Mouse (Mus musculus) v-Abl transformed pro-B cells (cell line): ENCODE measurements around the gene Fstl5.
"Not testable (repeated sequence)": the region's sequence is repeated elsewhere in the genome, so short reads cannot be mapped to it uniquely, and the experiment has no call there.

ENCODE experiments used
- in situ Hi-C, 2 experiments: fragments of 400-800 bp; cut with MboI; formaldehyde crosslinking; loops; one replicate each; pipeline ENCODE4 v1.15.1; 2025; ENCODE audit not compliant: unreplicated experiment in 2 of 2

Gene Fstl5

GRCm38 (mm10) chr3:76468147-76468546 lies 394.1 kb downstream of the Fstl5 start:
- in situ Hi-C loops: no loop called here

- in situ Hi-C loops: not testable (repeated sequence)
These were observed 433.8 kb downstream of the Fstl5 start for GRCm38 (mm10) chr3:76507891-76508290.

DNA sequence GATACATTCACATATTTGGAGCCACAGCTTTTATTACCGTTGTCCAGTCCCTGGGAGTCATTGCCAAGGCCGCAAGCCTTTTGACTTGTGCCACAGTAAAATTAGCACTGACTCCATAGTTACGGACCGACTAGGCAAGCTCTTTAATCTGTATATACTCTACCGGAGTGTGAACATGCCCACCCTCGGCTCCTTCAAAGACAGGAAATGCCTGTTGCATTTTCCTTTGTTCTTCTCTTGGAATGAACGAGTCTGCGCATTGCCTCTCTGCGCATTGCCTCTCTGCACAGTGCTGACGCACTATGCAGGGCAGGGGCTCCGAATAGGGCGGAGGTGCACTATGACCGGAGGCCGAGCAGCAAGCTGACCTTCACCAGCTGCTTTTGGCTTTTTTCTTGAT lies 434.7 kb downstream of the Fstl5 start:
- in situ Hi-C loops: no loop called here

DNA sequence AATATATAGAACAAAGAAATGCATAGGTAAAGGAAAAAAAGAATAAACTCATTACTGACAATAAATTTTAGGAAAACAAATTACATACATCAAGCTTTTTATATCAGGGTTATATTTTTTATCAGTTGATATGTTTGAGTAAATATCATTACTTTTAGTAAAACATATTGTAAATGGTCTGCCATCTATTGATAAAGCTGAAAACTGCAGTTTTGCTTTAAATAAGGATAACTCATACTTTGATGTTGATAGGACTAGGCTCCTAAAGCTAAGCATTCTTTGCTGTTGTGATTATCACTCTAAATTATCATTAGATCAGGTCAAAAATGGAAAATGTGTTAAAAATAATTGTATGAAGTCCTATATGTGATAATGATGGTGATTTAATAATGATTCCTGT lies 493.3 kb downstream of the Fstl5 start:
- in situ Hi-C loops: loop anchor here (5.0 kb wide), 1 partner anchor 500 kb away; no protein-coding TSS in a partner anchor

- in situ Hi-C loops: no loop called here
These were observed 498.4 kb downstream of the Fstl5 start for GRCm38 (mm10) chr3:76572478-76572877.

- in situ Hi-C loops: no loop called here
These were observed 499.0 kb downstream of the Fstl5 start for GRCm38 (mm10) chr3:76572920-76573541.

GRCm38 (mm10) chr3:76593148-76593547 lies 519.1 kb downstream of the Fstl5 start:
- in situ Hi-C loops: loop anchor here in 1 of 2 experiments (25.0 kb wide), 1 partner anchor 1769 kb away; no protein-coding TSS in a partner anchor

GRCm38 (mm10) chr3:76620044-76620443 lies 546.0 kb downstream of the Fstl5 start:
- in situ Hi-C loops: no loop called here

- in situ Hi-C loops: no loop called here
These were observed 580.2 kb downstream of the Fstl5 start for GRCm38 (mm10) chr3:76654243-76654642.

DNA sequence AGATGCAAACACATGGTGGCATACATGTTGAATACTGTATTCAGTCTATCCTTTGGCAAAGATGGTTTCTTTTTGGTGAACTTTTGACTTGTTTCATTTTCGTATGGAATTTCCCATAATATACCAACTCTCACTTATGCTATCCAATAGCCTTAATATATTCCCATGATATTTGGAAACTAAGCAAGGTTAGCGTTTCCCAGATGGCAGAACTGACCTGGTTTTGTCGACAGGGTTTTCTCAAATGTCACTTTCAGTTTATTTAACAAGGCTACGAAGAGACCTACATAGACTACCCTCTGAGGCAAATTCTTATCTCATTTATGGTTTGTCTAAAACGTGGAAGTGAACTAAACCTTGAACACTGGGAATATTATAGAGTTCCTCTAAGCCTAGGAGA lies 596.8 kb downstream of the Fstl5 start:
- in situ Hi-C loops: no loop called here

DNA sequence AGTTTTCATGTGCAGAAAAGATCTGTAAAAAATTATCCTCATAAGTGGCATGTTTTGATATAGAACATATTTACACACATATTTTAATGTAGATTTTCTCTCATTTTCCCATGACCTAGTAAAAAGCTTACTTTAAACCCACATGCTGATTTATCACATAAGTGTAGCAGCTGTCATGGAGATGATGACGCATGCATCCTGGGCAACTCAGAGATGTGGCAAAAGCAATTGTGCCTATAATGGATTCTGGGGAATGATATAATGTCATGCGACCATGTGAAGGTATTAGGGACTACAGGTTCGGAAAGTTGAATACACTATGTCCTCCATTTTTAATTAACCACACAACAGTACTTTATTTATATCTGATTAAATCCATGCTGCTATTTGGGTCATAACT lies 601.9 kb downstream of the Fstl5 start:
- in situ Hi-C loops: no loop called here

DNA sequence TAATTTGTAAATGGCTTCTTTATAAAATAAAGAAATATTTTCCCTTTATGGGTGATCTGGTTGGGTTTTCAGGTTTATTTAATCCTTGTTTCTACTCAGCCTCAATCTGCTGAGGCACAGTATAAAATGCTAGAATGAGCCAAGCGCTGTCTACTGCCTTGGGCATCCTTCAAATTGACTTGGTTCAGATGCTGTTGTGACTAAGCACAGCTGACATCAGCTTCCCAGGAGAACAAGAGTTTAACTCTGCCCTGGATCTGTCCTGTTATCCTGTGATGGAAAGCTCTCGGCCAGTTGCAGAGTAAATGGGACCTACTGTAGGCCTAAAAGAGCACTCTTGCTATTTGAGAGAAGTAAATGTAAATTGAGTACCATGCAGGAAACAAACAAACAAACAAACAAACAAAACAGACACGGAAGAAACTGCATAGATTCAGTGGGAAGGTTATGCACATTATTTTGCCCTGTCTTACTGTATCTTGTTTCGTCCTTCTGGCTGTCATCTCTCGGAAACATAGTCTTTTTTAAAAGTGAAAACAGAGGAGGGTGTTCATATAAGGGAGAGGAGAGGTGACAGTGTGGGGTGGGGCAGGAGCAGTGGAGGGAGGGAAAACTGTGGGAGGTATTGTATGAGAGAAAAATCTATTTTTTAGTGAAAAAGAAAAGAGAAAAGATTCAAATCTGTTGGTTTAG lies 605.9 kb downstream of the Fstl5 start:
- in situ Hi-C loops: no loop called here

DNA sequence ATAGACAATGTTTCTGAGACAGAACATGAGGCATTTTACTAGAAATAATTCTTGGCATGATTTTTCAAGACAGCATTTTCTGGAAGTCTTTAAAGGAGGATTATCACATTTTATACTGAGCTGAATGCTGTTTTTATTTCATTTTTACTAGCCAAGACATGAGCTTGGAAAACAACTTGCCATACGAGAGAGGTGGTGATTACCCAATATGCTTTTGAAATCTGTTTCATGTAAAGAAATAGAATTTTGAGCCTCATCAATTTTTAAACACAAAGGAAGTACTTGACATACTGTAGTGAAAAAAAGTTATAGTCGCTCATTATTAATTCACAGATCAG lies 606.4 kb downstream of the Fstl5 start:
- in situ Hi-C loops: no loop called here

DNA sequence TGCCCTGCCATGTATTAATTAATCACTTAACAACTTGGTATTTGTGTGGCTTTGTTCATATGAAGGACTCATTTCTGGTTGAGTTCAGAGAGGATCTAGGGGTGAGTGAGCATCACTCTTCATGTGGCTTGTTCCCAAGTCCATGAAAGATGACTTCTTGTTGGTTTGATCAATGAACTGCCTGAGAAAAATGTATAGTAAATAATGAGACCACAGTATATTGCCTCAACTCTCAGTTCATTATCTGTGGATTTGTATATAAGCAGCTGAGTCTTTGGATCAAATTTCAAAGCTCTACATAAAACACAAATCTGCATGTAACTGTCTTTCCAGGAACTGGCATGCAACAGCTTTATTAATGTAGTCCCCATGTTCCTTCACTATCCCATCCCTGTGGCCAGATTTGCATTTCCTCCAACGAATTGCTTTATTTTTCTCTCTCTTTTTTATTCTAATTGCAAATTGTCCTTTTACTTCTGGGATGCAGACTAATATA lies 623.1 kb downstream of the Fstl5 start:
- in situ Hi-C loops: no loop called here

DNA sequence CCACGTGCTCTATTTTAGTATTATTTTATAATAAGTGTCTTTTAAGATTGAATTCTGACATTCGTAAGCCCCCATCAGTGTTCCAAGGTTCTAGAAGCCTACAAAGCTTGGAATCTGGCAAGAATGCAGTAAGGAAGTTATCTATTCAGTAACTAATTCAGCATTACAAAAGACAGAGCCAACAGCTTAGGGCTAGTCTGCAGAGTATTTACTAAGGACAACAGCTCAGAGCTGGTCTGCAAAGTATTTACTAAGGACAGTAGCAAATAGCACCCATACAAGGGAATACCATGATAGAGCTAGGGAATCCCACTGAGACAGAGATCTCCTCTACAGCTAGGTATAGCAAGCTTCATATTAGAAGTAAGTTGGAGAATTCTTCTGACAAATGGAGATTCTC lies 665.2 kb downstream of the Fstl5 start:
- in situ Hi-C loops: no loop called here
